Mouse (Mus musculus) kidney, embryonic 14.5 days (tissue): ENCODE data around the gene B9d2. TPM values are rescaled to one million over a fixed set of nuclear protein-coding genes. Genes with fewer than 3 reads are reported as not detected.

ENCODE experiments used
- ATAC-seq: fragments of 200-750 bp; cut with Nextera tagmentation; 2 replicates; pipeline ENCODE4 v1.8.0; 2017; ENCODE audit warnings: moderate number of reproducible peaks, mild to moderate bottlenecking, moderate TSS enrichment, moderate library complexity; ENCODE audit not compliant: low FRiP score, low TSS enrichment
- H3K27ac ChIP-seq: fragments of 300-500 bp; sonication (generic); 2 replicates; pipeline ENCODE4 v1.5.1; 2014; ENCODE audit warnings: low read depth, mild to moderate bottlenecking, low read length, moderate library complexity, mixed read lengths
- H3K27me3 ChIP-seq: fragments of 300-500 bp; sonication (generic); 2 replicates; pipeline ENCODE4 v1.6.1; 2014; ENCODE audit warnings: mild to moderate bottlenecking, low read length; ENCODE audit not compliant: control insufficient read depth, insufficient read depth
- H3K36me3 ChIP-seq: fragments of 300-500 bp; sonication (generic); 2 replicates; pipeline ENCODE4 v1.6.1; 2014; ENCODE audit warnings: low read length, mixed read lengths; ENCODE audit not compliant: control insufficient read depth, insufficient read depth
- H3K4me1 ChIP-seq: fragments of 300-500 bp; sonication (generic); 2 replicates; pipeline ENCODE4 v1.6.1; 2014; ENCODE audit warnings: low read length, mixed read lengths; ENCODE audit not compliant: control insufficient read depth, insufficient read depth
- H3K4me2 ChIP-seq: fragments of 300-500 bp; sonication (generic); replicated peaks from 2 replicates; pipeline ENCODE4 v1.6.1; 2014; ENCODE audit warnings: low read depth, mild to moderate bottlenecking, low read length
- H3K4me3 ChIP-seq: fragments of 300-500 bp; sonication (generic); 2 replicates; pipeline ENCODE4 v1.5.1; 2014; ENCODE audit warnings: mild to moderate bottlenecking, low read length
- H3K9ac ChIP-seq: fragments of 300-500 bp; sonication (generic); 2 replicates; pipeline ENCODE4 v1.6.1; 2014; ENCODE audit warnings: low read depth, mild to moderate bottlenecking, low read length, moderate library complexity
- H3K9me3 ChIP-seq: fragments of 300-500 bp; sonication (generic); 2 replicates; pipeline ENCODE4 v1.6.1; 2016; ENCODE audit warnings: low read length; ENCODE audit not compliant: control insufficient read depth
- WGBS: fragments of 180-500 bp; shearing (Covaris S2); extraction: QIAGEN DNeasy Blood & Tissue Kit; methylation state at CpG from one replicate; pipeline ENCODE4 v1.1.7; 2014; 5-methylcytosine and 5-hydroxymethylcytosine counted together
- polyA plus RNA-seq: library from polyadenylated mRNA; unstranded; fragments of >200 nt; fragmentation: Nextera tagmentation; extraction: Ambion mirVana; gene quantifications from 2 replicates; pipeline ENCODE4 v1.2.1, GENCODE M21; 2014

B9d2 gene
- polyA plus RNA-seq, 1 experiment from 2014 or later, result 36.5 TPM

DNA sequence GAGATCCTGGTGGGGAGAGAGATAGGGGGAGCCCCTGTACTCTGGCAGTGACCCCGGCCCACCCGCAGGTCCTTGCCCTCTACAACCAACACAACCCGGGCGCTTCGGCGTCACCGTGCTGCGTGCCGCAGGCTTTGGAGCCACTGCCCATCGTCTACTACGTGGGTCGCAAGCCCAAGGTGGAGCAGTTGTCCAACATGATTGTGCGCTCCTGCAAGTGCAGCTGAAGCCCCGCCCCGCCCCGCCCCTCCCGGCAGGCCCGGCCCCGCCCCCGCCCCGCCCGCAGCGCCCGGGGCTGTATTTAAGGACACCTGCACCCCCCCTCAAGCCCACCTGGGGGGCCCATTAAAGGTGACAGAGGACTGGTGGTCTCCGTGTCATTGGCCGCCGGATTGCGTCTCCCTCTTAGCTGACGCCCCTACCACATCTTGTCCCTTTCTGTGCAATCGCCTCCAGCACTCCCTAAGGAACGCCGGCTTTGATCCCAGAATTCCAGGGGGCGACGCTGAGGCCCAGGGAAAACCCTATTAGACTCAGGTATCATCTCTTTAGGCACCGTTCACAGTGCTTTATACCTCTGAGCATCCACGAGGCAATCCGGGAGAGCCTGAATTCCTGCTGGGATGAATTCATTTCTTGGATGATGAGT lies 24.3 kb downstream of the B9d2 start:
- Histone ChIP-seq H3K27ac (no peak overlapping the region), H3K4me1 (peaks cover 17% of the 10 kb centered on the region; the same call in 1 of the 2 replicates), H3K4me2 (peak overlapping the region; percentile 49), H3K9me3 (0 out of 2 replicates have a peak, but pooled peaks cover 3% of the 10 kb centered on the region), H3K36me3 (no peaks in the 10 kb centered on the region), H3K27me3 (peaks cover 5% of the 10 kb centered on the region; the same call in 1 of the 2 replicates), H3K9ac (no peak overlapping the region), H3K4me3 (peak overlapping the region; percentile 22)
- WGBS, result 18% methylated on average over 20 of the region's 37 CpGs
- ATAC-seq, result peak; percentile 37

DNA sequence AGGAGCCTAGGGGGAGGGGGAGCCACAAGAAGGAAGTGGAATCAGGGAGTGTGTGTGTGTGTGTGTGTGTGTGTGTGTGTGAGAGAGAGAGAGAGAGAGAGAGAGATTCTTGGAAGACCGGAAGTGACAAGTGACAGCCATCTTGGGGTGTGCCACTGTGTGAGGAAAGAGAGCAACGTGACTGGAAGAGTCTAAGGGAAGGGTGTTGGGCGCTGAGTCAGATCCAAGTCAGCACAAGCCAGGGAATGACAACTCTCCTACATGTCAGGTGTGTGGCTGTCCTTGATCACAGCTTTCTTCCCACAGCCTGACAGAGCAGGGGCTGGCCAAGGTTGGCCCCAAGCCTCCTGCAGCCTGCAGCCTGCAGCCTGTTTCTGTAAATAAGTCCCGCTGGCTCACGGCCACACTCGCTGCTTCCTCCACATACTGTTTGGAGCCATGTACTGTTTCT lies 25.2 kb downstream of the B9d2 start:
- Histone ChIP-seq H3K27ac (no peak overlapping the region), H3K4me2 (no peak overlapping the region), H3K36me3 (no peaks in the 10 kb centered on the region), H3K9ac (no peak overlapping the region), H3K4me1 (peaks cover 24% of the 10 kb centered on the region), H3K27me3 (peaks cover 5% of the 10 kb centered on the region; the same call in 1 of the 2 replicates), H3K9me3 (0 out of 2 replicates have a peak, but pooled peaks cover 3% of the 10 kb centered on the region), H3K4me3 (no peak overlapping the region)
- no peak for ATAC-seq
- 73% methylated on average over 6 of the region's 6 CpGs for WGBS

DNA sequence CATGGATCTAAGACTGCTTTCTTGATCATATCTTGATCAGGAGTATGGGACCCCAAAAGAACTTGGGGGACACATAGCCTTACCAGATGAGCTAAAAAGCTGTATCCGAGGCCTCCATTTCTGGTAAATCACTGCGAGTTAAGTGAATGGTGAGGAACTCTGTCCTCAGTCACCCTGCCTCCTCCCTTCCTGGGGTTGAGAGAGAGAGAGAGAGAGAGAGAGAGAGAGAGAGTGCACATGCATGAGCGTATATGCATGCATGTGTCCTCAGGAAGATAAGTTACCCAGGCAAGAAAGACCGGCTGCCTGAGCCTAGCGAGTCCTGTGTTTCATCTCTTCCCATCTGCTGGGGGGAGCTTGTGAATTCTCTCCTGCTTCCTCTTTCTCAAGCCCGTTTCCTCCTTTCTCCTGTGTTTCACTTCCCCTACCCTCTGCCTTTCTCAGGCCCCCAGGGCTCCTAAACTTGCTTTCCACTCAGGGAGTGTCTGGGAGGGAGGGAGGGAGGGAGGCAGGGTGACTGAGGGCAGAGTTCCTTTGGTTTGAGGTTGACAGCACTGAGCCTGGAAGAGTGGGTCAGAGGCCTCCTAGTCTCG lies 26.1 kb downstream of the B9d2 start:
- H3K9me3 ChIP-seq, result 0 out of 2 replicates have a peak, but pooled peaks cover 3% of the 10 kb centered on the region
- H3K27me3 ChIP-seq, result peaks cover 5% of the 10 kb centered on the region; the same call in 1 of the 2 replicates
- 37% methylated on average over 7 of the region's 7 CpGs for WGBS
- peak overlapping the region; percentile 32; the same call in 1 of the 2 replicates for H3K27ac ChIP-seq
- H3K4me2 ChIP-seq, result no peak overlapping the region
- peaks cover 30% of the 10 kb centered on the region for H3K4me1 ChIP-seq
- no peaks in the 10 kb centered on the region for H3K36me3 ChIP-seq
- H3K9ac ChIP-seq, result no peak overlapping the region
- ATAC-seq, result no peak
- H3K4me3 ChIP-seq, result no peak overlapping the region

DNA sequence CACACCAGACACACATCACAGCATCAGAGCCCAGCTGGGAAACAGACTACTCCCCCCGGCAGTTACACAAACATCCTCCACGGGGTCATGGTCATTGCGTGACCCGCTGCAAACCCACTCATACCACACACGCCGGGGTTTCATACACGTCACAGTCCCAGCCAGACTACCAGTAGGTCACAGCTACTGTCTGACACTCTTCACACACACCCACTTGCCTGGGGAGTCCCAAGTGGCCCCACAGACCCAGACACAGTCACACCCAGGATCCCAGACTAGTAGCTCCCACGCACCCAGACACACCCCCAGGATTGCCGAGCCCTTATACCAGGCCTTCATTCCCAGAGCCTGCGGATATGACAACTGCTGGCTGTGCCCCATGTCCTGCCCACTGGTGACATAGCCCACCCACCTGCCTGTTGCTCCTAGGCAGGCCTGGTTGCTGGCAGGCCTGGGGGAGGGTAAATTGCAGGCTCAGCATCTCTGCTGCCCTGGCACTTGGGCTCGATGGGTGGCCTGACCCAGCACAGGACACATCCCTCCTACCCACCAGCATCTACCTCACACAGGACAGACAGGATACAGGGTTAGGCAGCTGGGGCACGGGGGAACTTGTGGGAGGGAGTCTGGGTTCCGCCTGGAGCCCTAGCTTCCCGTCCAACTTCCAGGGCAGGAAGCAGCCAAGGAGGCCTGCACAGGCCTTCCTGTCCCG lies 27.2 kb downstream of the B9d2 start:
- Histone ChIP-seq H3K27me3 (peaks cover 5% of the 10 kb centered on the region; the same call in 1 of the 2 replicates), H3K9me3 (no peaks in the 10 kb centered on the region), H3K36me3 (peaks cover 5% of the 10 kb centered on the region), H3K4me1 (peaks cover 30% of the 10 kb centered on the region), H3K9ac (no peak overlapping the region), H3K27ac (peak overlapping the region; percentile 32; the same call in 1 of the 2 replicates), H3K4me2 (no peak overlapping the region), H3K4me3 (no peak overlapping the region)
- peak; percentile 25 for ATAC-seq
- WGBS, result 19% methylated on average over 15 of the region's 15 CpGs

DNA sequence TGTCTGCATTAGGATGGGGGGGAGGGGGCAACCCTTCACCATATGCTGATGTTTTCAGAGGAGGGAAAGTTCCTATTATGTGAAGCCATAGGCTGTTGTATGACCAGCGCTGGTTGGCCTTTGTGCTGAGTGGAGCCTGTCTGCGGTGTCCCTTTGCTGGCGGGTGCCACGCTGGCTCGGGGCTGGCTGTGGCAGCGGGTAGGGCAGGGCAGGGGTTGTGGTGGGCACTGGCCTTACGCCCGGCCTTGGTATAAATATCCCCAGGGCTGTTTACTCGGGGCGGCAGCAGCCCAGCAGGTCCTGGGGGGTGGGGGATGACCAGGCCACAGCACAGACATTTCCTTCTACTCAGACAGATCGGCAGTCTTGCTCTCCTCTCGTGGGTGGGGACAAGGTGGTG lies 29.4 kb downstream of the B9d2 start:
- H3K4me1 ChIP-seq, result peaks cover 25% of the 10 kb centered on the region
- no peak overlapping the region for H3K27ac ChIP-seq
- ATAC-seq, result no peak
- no peak overlapping the region for H3K4me3 ChIP-seq
- no peak overlapping the region for H3K4me2 ChIP-seq
- H3K9me3 ChIP-seq, result no peaks in the 10 kb centered on the region
- H3K27me3 ChIP-seq, result no peaks in the 10 kb centered on the region
- H3K9ac ChIP-seq, result peak overlapping the region; percentile 28; the same call in 1 of the 2 replicates
- 10% methylated on average over 11 of the region's 12 CpGs for WGBS
- peaks cover 27% of the 10 kb centered on the region for H3K36me3 ChIP-seq

DNA sequence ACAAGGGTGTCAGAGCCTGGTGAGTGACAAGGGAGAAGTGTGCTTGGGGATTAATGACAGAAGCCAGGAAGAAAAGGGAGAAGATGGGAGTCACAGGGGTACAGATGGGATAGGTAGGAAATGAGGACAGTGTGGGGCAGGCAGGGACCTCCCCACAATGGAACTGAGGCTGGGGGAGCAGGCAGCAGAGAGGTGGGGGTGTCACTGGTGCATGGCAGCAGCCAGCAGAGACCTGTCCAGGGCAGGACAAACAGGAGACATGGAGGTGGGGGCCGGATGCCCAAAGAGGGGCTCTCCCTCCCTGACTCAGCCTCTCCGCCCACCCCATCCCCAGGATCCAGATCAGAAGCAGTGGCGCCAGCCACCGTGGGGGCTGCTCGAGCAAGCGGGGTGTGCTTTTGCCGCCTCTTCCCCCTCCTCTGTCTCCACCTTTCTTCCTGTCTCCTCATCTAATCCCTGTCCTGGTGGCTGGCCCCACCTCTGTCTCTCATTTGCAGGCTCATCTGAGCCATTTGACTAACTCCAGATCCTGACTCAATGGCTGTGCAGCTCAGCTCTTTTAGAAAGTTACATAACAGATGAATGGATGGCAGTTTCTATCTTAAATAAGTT lies 30.0 kb downstream of the B9d2 start:
- H3K36me3 ChIP-seq, result peaks cover 34% of the 10 kb centered on the region
- no peak overlapping the region for H3K4me3 ChIP-seq
- no peak overlapping the region for H3K9ac ChIP-seq
- H3K27ac ChIP-seq, result no peak overlapping the region; the same call in 1 of the 2 replicates
- WGBS, result 10% methylated on average over 6 of the region's 7 CpGs
- peaks cover 23% of the 10 kb centered on the region for H3K4me1 ChIP-seq
- peak; percentile 24; the same call in 1 of the 2 replicates for ATAC-seq
- H3K9me3 ChIP-seq, result no peaks in the 10 kb centered on the region
- 0 out of 2 replicates have a peak overlapping the region, but pooled peaks have one; percentile 1 for H3K4me2 ChIP-seq
- no peaks in the 10 kb centered on the region for H3K27me3 ChIP-seq

DNA sequence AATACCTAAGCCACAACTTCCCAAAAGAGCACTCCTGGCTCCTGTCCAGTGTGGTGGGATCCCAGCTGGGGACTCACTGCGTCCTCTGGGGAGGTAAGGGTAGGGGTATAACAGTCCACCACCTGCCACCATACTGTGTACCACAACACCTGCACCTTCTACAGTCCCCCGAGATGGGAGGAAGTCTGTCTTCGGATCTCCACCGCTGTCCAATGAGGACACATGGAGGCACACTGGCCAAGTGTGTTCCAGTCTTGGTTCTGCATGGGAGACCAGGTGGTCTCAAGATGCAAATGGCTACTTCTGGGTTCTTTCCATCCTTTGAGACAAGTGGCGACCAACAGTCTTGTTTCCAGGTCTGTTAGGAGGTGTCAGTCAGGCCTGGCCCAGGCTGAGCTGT lies 30.6 kb downstream of the B9d2 start:
- H3K4me2 ChIP-seq, result no peak overlapping the region
- H3K4me3 ChIP-seq, result no peak overlapping the region
- H3K27me3 ChIP-seq, result no peaks in the 10 kb centered on the region
- H3K27ac ChIP-seq, result peak overlapping the region; percentile 11; the same call in 1 of the 2 replicates
- peaks cover 23% of the 10 kb centered on the region for H3K4me1 ChIP-seq
- H3K9ac ChIP-seq, result no peak overlapping the region
- ATAC-seq, result no peak
- no peaks in the 10 kb centered on the region for H3K9me3 ChIP-seq
- WGBS, result 74% methylated on average over 5 of the region's 5 CpGs
- peaks cover 39% of the 10 kb centered on the region for H3K36me3 ChIP-seq

DNA sequence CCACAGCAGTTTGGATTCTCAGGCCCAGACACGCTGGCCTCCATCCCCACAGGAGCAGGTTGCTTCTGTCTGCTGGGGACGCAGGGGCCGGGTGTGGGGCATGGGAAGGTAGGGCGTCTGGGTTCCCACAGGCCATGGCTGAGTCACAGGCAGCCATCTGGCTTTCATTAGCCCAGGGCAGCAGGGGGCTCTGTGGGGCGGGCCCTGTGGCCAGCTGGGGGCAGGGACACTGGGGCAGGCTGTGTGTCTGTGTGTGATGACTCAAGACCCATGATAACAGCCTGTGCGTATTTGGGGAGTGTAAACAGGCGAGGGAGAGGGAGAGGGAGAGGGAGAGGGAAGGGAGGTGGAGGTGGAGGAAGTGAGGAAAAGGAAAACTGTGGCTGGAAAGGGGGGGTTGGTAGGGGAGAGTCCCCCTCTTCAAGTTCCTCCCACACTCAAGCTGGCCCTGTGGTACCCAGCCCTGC lies 31.2 kb downstream of the B9d2 start:
- no peak overlapping the region for H3K9ac ChIP-seq
- H3K4me3 ChIP-seq, result no peak overlapping the region
- 28% methylated on average over 7 of the region's 7 CpGs for WGBS
- no peaks in the 10 kb centered on the region for H3K27me3 ChIP-seq
- H3K36me3 ChIP-seq, result peaks cover 43% of the 10 kb centered on the region
- H3K4me1 ChIP-seq, result peaks cover 23% of the 10 kb centered on the region
- ATAC-seq, result 0 out of 2 replicates have a peak, but pooled peaks have one; percentile 5
- H3K9me3 ChIP-seq, result no peaks in the 10 kb centered on the region
- H3K27ac ChIP-seq, result no peak overlapping the region
- H3K4me2 ChIP-seq, result no peak overlapping the region
